Mouse (Mus musculus) cortical plate, adult 2 months (tissue): ENCODE results near the gene Oaf.
A peak's percentile ranks its signal among the peaks of the same experiment; 100 is the strongest.

ENCODE experiments used
- CTCF ChIP-seq: fragments of 200-500 bp; IDR thresholded peaks from 2 replicates; pipeline ENCODE4 v1.5.1; 2011; ENCODE audit warnings: mild to moderate bottlenecking, control low read depth, low read length; ENCODE audit not compliant: insufficient read depth; ENCODE audit errors: extremely low read depth
- POLR2A ChIP-seq: fragments of 200-500 bp; IDR thresholded peaks from 2 replicates; pipeline ENCODE4 v1.6.1; 2011; ENCODE audit warnings: mild to moderate bottlenecking, low read length, control low read depth; ENCODE audit not compliant: insufficient read depth; ENCODE audit errors: extremely low read depth

- TF ChIP-seq CTCF (peak; percentile 60), POLR2A (no peak)
These were observed 47.2 kb upstream of the Oaf start for GRCm38 (mm10) chr9:43286870-43287269.
